Mouse (Mus musculus): ENCODE results near the gene Daxx. TPM values are rescaled to one million over a fixed set of nuclear protein-coding genes. Genes with fewer than 3 reads are reported as not detected.
"Not testable (repeated sequence)": the region's sequence is repeated elsewhere in the genome, so short reads cannot be mapped to it uniquely, and the experiment has no call there.

The Daxx gene
- total RNA-seq, 2 experiments from 2014 or later = 26.0 to 26.2 TPM

GRCm38 (mm10) chr17:33901653-33902052 lies 7.6 kb upstream of the Daxx start:
- DNase-seq (ENCODE audit: low spot score in 2 of 2) = no peak
- intact Hi-C loops (cut with DNase I) = no loop called here

DNA sequence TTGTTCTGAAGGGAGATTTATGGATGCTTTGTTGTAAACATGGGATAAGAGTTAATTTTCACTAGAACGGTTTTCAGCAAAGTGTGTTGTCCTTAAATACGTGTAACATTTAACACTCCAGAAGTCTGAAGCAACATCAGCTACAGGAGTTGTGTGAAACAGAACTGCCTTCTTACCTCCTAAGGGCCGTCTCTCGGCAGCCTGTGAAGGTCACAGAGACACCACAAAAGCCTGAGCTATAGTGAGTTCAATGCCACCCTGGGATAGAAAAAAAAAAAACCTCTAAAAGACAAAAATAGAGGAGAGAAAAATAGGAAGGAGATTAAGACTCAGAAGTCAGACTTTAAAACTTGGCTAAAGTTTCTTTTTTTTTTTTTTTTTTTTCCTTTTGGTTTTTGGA lies 7.1 kb upstream of the Daxx start:
- intact Hi-C loops (cut with DNase I) = no loop called here
- no peak for DNase-seq (ENCODE audit: low spot score in 2 of 2)

DNA sequence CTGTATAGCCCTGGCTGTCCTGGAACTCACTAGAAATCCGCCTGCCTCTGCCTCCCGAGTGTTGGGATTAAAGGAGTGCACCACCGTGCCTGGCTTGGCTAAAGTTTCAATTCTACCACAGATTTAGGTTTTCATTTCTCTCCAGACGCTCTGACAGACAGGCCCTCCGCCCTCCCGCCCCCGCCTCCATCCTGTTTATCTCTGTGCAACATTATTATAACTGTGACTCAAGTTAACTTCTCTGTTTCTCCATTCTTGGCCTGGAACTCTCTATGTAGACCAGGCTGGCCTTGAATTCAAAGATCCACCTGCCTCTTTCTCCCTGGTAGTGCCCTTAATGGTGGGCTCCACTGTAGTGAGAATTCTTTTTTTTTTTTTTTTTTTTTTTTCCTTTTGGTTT lies 6.7 kb upstream of the Daxx start:
- intact Hi-C loops (cut with DNase I) = no loop called here
- no peak for DNase-seq (ENCODE audit: low spot score in 2 of 2)

GRCm38 (mm10) chr17:33903911-33904651 lies 5.1 kb upstream of the Daxx start:
- intact Hi-C loops (cut with DNase I); DNase-seq (ENCODE audit: low spot score in 2 of 2): not testable (repeated sequence)

- DNase-seq (ENCODE audit: low spot score in 2 of 2) = not testable (repeated sequence)
Observed at GRCm38 (mm10) chr17:33904835-33905234, 4.4 kb upstream of the Daxx start, which contains the start of gene Platr17. Gene Platr17 (plus strand): TSS chr17:33905135.

DNA sequence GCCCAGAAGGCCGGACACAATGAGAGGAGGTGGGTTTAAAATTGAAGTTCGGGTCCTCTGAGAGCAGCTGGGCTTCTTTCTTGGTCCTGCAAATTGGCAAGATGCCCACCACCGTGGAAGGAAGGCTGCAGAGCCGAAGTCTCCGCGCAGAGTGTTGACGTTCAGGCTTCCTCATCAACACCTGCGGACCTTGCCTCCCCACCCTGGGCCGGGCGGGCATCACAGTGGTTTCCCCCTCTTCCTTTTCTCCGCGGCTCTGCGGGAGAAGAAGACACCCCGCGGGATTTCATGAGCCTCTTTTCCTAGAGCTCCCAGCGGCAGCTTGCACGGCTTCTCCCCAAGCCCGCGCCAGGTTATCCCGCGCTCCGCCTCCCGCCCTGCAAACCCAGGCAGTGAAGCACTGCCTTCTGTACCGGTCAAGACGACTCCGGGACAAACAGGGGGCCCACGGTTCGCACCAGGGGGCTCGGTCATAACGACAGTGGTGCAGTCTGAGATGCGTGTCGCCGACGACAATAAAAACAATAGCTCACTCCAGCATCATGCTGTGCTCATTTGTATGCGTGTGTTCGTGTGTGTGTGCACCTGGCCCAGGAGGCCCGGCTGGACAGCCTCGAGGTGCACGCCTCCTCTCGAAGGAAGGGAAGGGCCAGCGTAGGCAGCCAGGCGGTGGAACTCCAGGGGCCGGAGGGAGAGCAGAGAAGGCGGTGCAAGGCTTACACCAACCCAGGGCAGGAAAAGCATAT lies 710 bp upstream of the Daxx start:
- intact Hi-C loops (cut with DNase I) = no loop called here

More at GRCm38 (mm10) chr17:33904835-33905234, 4.4 kb upstream of the Daxx start, which contains the start of gene Platr17:
- intact Hi-C loops (cut with DNase I) = not testable (repeated sequence)

DNA sequence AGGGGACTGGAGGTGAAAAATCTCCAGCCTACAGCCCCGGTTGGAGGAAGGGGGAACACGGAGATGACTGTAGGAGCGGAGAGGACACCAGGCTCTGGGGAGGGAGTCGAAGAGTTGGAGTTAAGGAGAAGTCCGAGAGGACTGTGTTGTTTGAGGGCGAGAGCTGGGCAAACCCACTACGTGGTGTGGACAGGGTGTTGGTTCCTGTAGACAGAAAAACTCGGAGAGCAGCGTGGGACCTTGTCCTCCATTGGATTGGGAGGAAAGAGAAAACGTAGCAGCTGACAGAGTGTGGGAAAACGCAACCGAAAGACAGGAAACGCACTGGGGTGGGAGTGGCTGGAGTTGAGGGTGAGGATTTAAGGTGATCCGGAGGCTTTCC lies 646 bp downstream of the Daxx start:
- intact Hi-C loops (cut with DNase I) = no loop called here
- peak in 1 of 2 experiments; percentile 42 for DNase-seq (ENCODE audit: low spot score in 2 of 2)

More for the DNA sequence above, 710 bp upstream of the Daxx start:
- peak in 1 of 2 experiments; percentile 52 for DNase-seq (ENCODE audit: low spot score in 2 of 2)

DNA sequence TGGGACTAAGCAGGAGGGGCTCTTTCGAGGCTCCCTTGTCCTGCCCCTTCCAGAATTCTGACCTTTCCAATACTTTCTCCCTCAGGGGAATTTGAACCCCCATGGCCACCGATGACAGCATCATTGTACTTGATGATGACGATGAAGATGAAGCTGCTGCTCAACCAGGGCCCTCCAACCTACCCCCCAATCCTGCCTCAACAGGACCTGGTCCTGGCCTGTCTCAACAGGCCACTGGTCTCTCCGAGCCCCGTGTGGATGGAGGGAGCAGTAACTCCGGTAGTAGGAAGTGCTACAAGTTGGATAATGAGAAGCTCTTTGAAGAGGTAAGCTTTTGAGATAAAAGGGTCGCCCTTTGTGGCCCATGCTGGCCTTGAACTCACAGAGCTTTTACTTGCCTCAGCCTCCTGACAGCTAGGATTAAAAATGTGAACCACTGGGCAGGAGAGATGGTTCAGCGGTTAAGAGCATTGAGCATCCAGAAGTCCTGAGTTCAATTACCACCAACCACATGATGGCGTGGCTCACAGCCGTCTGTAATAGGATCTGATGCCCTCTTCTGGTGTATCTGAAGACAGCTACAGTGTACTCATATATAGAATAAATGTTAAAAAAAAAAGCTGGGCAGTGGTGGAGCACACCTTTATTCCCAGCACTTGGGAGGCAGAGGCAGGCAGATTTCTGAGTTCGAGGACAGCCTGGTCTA lies 1.3 kb downstream of the Daxx start:
- intact Hi-C loops (cut with DNase I) = no loop called here
- DNase-seq (ENCODE audit: low spot score in 2 of 2) = no peak

DNA sequence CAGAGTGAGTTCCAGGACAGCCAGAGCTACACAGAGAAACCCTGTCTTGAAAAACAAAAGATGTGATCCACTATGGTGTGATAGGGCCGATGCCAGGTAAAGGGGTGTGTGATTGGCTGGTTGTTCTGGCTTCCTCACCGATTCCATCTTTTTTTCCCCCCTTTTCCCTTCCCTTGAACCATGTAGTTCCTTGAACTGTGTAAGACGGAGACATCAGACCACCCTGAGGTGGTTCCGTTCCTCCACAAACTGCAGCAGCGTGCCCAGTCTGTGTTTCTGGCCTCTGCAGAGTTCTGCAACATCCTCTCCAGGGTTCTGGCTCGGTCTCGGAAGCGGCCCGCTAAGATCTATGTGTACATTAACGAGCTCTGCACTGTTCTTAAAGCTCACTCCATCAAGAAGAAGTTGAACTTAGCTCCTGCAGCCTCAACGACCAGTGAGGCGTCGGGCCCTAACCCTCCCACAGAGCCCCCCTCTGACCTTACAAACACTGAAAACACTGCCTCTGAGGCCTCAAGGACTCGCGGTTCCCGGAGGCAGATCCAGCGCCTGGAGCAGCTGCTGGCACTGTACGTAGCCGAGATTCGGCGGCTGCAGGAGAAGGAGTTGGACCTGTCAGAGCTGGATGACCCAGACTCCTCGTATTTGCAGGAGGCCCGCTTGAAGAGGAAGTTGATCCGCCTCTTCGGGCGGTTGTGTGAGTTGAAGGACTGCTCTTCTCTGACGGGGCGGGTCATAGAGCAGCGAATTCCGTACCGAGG lies 2.0 kb downstream of the Daxx start:
- no peak for DNase-seq (ENCODE audit: low spot score in 2 of 2)
- intact Hi-C loops (cut with DNase I) = no loop called here

DNA sequence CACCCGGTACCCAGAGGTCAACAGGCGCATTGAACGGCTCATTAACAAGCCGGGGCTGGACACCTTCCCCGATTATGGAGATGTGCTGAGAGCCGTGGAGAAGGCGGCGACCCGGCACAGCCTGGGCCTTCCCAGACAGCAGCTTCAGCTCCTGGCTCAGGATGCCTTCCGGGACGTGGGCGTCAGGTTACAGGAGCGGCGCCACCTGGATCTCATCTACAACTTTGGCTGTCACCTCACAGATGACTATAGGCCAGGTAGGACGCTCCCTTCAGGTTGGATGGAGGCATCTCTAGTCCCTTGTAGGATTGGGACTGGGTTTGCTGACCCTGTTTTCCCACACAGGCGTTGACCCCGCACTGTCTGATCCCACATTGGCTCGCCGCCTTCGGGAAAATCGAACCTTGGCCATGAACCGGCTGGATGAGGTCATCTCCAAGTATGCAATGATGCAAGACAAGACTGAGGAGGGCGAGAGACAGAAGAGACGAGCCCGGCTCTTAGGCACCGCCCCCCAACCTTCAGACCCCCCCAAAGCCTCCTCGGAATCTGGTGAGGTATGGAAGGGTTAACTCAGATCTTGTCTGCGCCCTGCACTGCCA lies 2.7 kb downstream of the Daxx start:
- DNase-seq (ENCODE audit: low spot score in 2 of 2) = no peak

DNA sequence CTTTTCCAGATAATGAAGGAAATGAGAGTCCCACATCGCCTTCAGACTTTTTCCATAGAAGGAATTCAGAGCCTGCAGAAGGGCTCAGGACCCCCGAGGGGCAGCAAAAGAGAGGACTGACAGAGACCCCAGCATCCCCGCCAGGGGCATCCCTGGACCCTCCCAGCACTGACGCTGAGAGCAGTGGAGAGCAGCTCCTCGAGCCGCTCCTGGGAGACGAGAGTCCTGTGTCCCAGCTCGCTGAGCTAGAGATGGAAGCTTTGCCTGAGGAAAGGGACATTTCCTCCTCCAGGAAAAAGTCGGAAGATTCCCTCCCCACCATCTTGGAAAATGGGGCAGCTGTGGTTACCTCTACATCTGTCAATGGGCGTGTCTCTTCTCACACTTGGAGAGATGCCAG lies 4.0 kb downstream of the Daxx start:
- intact Hi-C loops (cut with DNase I) = no loop called here
- DNase-seq (ENCODE audit: low spot score in 2 of 2) = no peak

More for the DNA sequence above, 2.7 kb downstream of the Daxx start:
- intact Hi-C loops (cut with DNase I) = no loop called here

GRCm38 (mm10) chr17:33913905-33914304 lies 4.7 kb downstream of the Daxx start:
- no peak for DNase-seq (ENCODE audit: low spot score in 2 of 2)
- intact Hi-C loops (cut with DNase I) = no loop called here

DNA sequence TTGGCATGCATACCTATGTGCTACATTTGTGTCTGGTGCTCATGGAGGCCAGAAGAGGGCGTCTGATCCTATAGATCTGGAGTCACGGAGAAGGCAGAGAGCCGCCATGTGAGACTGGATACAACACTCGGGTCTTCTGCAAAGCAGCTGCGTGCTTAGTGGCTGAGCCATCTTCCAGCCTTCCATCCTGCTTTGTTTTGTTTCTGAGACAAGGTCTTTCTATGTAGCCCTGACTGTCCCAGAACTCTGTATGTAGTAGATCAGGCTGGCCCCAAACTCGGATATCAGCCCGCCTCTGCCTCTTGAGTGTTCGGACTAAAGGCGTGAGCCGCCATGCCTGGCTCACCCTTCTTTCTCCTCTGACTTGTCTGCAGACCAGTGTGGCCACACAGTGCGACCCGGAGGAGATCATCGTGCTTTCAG lies 5.8 kb downstream of the Daxx start:
- DNase-seq (ENCODE audit: low spot score in 2 of 2) = no peak
- intact Hi-C loops (cut with DNase I) = no loop called here

GRCm38 (mm10) chr17:33915671-33916250 lies 6.5 kb downstream of the Daxx start, which contains the start of the genes Tapbp and Zbtb22:
Gene Tapbp (plus strand): TSS chr17:33915899.
Gene Zbtb22 (plus strand): TSS chr17:33915904.
- intact Hi-C loops (cut with DNase I) = no loop called here
- DNase-seq (ENCODE audit: low spot score in 2 of 2) = peak; percentile 97 to 99

DNA sequence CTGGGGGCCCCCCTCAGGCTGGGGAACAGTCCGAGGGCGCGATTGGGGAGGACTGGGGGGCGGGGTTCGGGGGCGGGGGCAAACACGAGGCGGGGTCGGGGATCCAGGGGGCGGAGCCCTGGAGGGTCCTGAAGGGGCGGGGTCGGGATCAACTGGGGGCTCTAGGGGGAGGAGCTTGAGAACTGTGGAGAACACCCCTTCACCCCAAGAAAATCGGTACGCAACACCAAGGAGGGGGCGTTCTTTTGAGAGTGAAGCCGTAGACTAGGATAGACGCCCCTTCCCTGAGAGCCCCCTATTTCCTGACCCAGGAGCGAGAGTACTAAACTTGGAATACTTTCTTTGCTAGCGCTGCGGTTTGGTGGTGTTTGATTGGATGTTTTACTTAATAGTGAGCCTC lies 7.1 kb downstream of the Daxx start:
- no peak for DNase-seq (ENCODE audit: low spot score in 2 of 2)
- intact Hi-C loops (cut with DNase I) = no loop called here

DNA sequence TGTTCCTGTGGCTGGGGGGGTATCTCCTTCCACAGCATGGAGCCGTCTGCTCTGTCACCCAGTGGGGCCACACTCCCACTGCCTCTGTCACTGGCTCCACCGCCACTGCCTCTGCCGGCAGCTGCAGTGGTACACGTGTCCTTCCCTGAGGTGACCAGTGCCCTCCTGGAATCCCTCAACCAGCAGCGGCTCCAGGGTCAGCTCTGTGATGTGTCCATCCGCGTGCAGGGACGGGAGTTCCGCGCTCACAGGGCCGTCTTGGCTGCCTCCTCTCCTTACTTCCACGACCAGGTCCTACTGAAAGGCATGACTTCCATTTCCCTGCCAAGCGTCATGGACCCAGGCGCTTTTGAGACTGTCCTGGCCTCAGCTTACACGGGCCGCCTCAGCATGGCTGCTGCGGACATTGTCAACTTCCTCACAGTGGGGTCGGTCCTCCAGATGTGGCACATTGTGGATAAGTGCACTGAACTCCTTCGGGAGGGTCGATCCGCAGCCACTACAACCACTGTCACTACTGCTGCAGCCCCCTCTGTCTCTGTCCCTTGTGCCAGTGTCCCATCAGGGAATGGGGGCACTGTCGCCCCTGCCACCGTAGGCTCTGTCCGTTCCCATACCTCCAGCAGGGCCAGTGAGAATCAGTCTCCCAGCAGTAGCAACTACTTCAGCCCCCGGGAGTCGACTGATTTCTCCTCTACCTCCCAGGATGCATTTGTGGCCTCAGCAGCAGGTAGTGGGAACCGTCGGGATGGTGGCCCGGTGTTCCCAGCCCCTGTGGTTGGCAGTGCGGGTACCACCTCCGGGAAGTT lies 7.8 kb downstream of the Daxx start:
- DNase-seq (ENCODE audit: low spot score in 2 of 2) = no peak

GRCm38 (mm10) chr17:33917656-33918292 lies 8.6 kb downstream of the Daxx start:
- no peak for DNase-seq (ENCODE audit: low spot score in 2 of 2)
- intact Hi-C loops (cut with DNase I) = no loop called here

More for the DNA sequence above, 7.8 kb downstream of the Daxx start:
- intact Hi-C loops (cut with DNase I) = no loop called here

Measured in left cerebral cortex, postnatal 25 days (tissue).